Mouse (Mus musculus): ENCODE measurements around the gene Sec24d.
"Not testable (repeated sequence)": the region's sequence is repeated elsewhere in the genome, so short reads cannot be mapped to it uniquely, and the experiment has no call there.

The Sec24d gene

GRCm38 (mm10) chr3:123335480-123335879, 68.2 kb downstream of the Sec24d start:
- ATAC-seq (ENCODE audit: insufficient number of reproducible peaks, low FRiP score, low TSS enrichment): no peak

GRCm38 (mm10) chr3:123336455-123336854, 69.2 kb downstream of the Sec24d start:
- no peak for ATAC-seq (ENCODE audit: insufficient number of reproducible peaks, low FRiP score, low TSS enrichment)

GRCm38 (mm10) chr3:123336951-123337350, 69.7 kb downstream of the Sec24d start:
- no peak for ATAC-seq (ENCODE audit: insufficient number of reproducible peaks, low FRiP score, low TSS enrichment)

- no peak for ATAC-seq (ENCODE audit: insufficient number of reproducible peaks, low FRiP score, low TSS enrichment)
Observed at GRCm38 (mm10) chr3:123337853-123338252, 70.6 kb downstream of the Sec24d start.

GRCm38 (mm10) chr3:123338666-123339195, 71.5 kb downstream of the Sec24d start:
- no peak for ATAC-seq (ENCODE audit: insufficient number of reproducible peaks, low FRiP score, low TSS enrichment)

GRCm38 (mm10) chr3:123341049-123341448, 73.8 kb downstream of the Sec24d start:
- no peak for ATAC-seq (ENCODE audit: insufficient number of reproducible peaks, low FRiP score, low TSS enrichment)

- ATAC-seq (ENCODE audit: insufficient number of reproducible peaks, low FRiP score, low TSS enrichment): no peak
Observed at GRCm38 (mm10) chr3:123343690-123344089, 76.4 kb downstream of the Sec24d start.

GRCm38 (mm10) chr3:123348080-123348802, 81.0 kb downstream of the Sec24d start:
- no peak for ATAC-seq (ENCODE audit: insufficient number of reproducible peaks, low FRiP score, low TSS enrichment)

- ATAC-seq (ENCODE audit: insufficient number of reproducible peaks, low FRiP score, low TSS enrichment): no peak
Observed at GRCm38 (mm10) chr3:123350602-123351001, 83.3 kb downstream of the Sec24d start.

GRCm38 (mm10) chr3:123351519-123351918, 84.3 kb downstream of the Sec24d start:
- no peak for ATAC-seq (ENCODE audit: insufficient number of reproducible peaks, low FRiP score, low TSS enrichment)

GRCm38 (mm10) chr3:123353183-123353582, 85.9 kb downstream of the Sec24d start:
- ATAC-seq (ENCODE audit: insufficient number of reproducible peaks, low FRiP score, low TSS enrichment): no peak

- ATAC-seq (ENCODE audit: insufficient number of reproducible peaks, low FRiP score, low TSS enrichment): no peak
Observed at GRCm38 (mm10) chr3:123353661-123354060, 86.4 kb downstream of the Sec24d start.

- ATAC-seq (ENCODE audit: insufficient number of reproducible peaks, low FRiP score, low TSS enrichment): no peak
Observed at GRCm38 (mm10) chr3:123354388-123354787, 87.1 kb downstream of the Sec24d start.

- no peak for ATAC-seq (ENCODE audit: insufficient number of reproducible peaks, low FRiP score, low TSS enrichment)
Observed at GRCm38 (mm10) chr3:123356377-123356991, 89.2 kb downstream of the Sec24d start.

GRCm38 (mm10) chr3:123366820-123367219, 99.6 kb downstream of the Sec24d start:
- ATAC-seq (ENCODE audit: insufficient number of reproducible peaks, low FRiP score, low TSS enrichment): not testable (repeated sequence)

GRCm38 (mm10) chr3:123369161-123369560, 101.9 kb downstream of the Sec24d start:
- ATAC-seq (ENCODE audit: insufficient number of reproducible peaks, low FRiP score, low TSS enrichment): no peak

- ATAC-seq (ENCODE audit: insufficient number of reproducible peaks, low FRiP score, low TSS enrichment): no peak
Observed at GRCm38 (mm10) chr3:123370927-123371326, 103.7 kb downstream of the Sec24d start.

- ATAC-seq (ENCODE audit: insufficient number of reproducible peaks, low FRiP score, low TSS enrichment): peak; percentile 72
Observed at GRCm38 (mm10) chr3:123371766-123372535, 104.7 kb downstream of the Sec24d start.

GRCm38 (mm10) chr3:123376562-123376961, 109.3 kb downstream of the Sec24d start:
- ATAC-seq (ENCODE audit: insufficient number of reproducible peaks, low FRiP score, low TSS enrichment): no peak

GRCm38 (mm10) chr3:123384435-123384834, 117.2 kb downstream of the Sec24d start:
- no peak for ATAC-seq (ENCODE audit: insufficient number of reproducible peaks, low FRiP score, low TSS enrichment)

- no peak for ATAC-seq (ENCODE audit: insufficient number of reproducible peaks, low FRiP score, low TSS enrichment)
Observed at GRCm38 (mm10) chr3:123385118-123385485, 117.8 kb downstream of the Sec24d start.
